Mouse (Mus musculus) cerebellum, postnatal 36 days (tissue): ENCODE results near the gene Hsd17b3.

Experiments
- DNase-seq, 2 experiments: peaks; one replicate each; pipeline ENCODE4 v3.0.0; 2021 to 2022; ENCODE audit warnings: mixed read lengths in 2 of 2

Gene Hsd17b3

DNA sequence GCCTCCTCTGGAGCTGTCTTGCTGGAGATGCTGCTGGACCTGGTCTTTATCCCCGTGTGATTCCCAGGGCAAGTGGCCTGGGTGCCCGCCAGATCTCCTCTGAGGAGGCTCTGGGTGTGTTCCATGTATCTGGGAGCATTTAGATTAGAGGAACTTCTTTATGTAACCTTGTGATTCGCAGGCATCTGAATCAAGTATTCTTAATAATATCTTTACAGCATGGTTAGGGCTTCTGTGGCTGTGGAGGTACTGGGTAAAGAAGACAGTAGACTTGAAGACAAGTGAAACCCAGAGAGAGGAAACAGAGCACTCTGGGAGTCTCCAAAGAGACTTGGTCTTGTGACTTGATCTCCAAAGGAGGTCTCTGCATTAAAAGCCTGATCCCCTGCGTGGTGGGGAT, at the start of gene Hsd17b3:
Gene Hsd17b3 (minus strand): TSS at position 101 of the 400 bp plus-strand sequence.
- DNase-seq = no peak

DNA sequence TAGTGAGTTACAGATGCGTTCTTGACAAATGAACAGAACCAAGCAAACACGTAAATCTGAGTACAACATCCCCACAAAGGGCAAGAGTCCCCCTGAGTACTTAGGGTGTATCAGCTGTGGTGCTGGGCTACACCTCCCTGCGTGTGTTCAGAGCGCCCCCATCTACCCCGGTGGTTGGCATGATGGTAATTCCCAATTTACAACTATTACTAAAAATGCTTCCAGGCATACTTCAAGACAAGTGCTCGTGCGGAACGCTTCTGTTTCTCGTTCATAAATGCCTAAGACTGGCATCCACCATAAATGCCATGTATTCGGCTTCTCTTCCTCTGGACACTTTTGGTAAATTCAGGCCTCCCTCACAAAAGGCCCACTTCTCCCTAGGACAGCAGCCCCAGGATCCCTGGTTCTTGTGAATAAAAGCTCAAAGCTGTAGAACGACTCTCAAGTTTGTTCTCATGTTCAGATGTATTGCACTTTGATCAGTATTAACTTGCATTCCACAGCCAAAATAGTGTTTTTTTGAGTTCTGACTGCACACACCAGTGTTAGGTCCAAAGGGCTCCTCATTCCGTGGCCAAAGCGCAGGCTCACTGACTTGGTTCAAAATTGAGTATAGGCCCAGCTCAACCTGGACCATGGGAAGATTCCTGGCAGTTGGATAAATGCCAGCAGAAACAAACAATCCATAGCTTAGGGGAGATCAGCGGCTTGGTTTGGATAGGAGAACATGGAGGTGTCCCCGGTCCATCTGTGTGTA, 40.8 kb upstream of the Hsd17b3 start:
- peak; percentile 9 to 20 for DNase-seq

DNA sequence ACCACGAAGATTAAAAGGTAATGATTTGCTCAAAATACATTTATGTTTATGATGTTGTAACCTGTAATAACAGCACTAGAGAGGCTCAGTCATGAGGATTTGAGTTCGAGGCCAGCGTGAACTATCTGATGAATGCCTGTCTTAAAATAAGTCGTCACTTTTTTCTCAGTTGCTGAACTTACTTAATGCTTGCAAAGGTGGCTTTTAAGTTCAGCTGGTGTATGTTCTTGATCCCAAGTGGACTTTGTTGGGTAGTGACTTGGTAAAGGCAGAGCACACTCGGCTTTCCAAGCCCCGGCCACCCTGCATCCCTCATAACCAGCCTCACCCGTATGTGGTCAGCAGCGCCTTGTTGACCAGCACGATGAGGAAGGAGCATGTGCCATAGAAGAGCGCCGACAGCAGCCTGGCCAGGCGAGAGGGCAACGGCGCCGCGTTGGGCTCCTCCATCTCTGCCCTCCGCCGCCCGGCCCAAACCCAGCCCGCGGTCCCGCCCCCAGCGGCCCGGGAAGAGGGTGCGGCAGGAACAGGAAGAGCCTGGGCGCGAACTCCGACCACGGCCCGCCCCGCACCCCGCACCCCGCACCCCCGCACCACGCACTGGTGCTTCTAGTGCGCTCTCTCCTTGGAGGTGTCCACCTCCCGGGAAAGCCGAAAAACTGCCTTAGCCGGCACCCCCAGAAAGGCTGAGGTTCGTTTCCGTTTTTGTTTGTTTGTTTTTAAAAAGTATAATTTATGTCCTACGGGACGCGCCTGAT, 40.0 kb upstream of the Hsd17b3 start, which contains the start of gene Slc35d2:
Gene Slc35d2 (minus strand): TSS at position 511 of the 758 bp plus-strand sequence.
- peak; percentile 13 to 23 for DNase-seq

DNA sequence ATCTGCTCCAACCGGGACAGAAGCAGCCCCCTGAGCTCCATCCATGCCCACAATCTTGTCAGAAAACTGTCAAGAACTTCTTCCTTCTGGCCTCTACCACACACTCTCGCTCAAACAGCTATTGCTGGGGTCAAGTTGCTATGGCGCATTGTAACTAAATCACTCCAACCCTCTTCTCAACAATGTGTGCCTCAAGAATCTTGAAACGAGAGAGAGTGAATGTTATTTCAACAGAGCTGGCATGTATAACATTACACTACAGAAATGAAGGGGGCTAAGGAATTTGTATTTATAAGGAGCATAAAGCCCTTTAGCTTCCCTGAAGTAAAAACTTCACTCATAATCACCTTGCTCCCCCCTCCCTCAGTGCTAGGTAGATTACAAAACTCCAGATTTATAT, 37.3 kb upstream of the Hsd17b3 start:
- no peak for DNase-seq

DNA sequence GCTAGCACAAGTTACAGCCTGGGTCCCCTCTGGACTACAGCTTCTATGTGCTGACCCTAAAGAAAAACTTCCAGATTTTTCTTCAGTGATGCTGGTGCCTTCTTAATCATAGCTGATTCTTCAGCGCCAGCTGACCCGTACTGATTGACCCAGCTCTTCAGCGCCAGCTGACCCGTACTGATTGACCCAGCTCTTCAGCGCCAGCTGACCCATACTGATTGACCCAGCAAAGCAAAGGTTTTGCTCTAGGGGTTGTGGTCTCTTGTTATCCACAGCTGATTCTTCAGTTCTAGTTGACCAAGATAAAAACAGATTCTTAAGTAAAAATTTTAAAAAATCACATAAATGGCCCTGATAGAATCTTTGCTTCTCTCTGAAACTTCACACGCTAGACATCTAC, 35.9 kb upstream of the Hsd17b3 start:
- DNase-seq = no peak

DNA sequence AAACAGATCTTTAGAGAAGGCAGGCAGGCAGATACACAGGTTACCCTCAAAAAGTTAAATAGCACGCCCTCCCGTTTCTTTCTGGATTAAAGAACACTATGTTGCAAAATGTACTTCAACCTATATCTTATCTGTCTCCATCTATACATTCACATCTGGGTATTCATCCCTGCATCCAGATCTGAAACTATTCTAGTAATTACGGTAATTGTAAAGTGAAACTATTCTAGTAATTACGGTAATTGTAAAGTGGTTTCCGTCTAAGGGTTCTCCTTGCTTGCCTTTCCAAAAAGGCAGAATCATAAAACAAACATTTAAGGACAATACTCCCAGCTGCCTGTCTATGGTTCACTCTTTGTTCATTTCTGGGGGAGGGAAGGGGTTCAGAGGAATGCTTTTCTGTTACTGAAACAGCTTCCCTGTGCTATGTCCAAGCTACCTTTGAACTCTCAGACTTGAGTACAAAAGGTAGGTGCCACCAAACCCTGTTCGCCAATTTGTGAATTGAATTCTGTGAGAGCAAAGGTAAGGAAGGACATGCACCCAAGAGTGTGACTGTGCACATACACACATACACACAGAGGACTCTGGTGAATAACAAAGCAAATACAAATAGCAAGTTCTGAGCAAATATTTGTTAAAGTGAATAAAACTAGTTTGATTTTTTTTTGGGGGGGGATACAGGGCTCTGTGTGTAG, 34.6 kb upstream of the Hsd17b3 start:
- no peak for DNase-seq

DNA sequence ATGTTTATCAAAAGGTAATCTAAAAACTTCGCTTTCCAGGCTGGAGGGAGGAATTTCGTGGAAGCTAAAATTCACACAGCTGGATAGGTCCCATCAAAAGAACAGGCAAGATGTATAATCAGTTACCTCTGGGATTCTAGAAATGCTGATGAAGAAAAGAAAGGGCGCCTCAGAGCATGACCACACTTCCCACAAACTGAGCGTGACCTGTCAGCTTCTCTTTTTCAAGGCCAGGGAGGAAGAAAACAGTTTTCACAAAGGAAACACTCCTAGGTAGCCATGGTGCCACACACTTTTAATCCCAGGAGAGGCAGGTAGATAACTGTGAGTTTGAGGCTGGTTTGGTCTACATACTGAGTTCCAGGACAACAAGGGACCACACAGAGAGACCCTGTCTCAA, 31.7 kb upstream of the Hsd17b3 start:
- DNase-seq = no peak

DNA sequence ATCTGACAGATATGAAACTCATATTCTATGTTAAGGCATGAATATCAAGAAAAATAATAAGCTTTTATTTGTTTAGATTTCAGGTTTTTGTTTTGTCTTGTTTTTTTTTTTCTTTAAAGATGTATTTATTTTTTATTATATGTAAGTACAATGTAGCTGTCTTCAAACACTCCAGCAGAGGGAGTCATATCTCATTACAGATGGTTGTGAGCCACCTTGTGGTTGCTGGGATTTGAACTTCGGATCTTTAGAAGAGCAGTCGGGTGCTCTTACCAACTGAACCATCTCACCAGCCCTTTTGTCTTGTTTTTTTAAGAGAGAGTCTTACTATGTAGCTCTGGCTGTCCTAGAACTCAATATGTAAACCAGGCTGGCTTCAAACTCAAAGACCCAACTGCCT, 28.4 kb upstream of the Hsd17b3 start:
- DNase-seq = no peak

DNA sequence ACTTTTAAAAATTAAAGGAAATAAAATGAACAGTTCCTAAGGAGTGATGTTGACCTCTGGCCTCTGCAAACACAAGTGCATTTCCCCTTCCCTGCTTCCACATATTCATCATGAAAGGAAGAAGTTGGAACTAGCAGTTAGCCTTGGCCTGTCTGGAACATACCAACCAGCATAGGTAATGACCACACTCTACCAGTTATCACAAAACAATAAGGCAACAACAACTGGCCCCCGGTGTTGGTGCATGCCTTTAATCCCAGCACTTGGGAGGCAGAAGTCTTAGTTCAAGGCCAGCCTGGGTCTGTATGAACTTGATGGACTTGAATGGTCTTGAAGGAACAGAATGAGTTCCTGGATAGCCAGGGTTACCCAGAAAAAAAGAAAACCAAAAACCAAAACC, 21.4 kb upstream of the Hsd17b3 start:
- DNase-seq = no peak

DNA sequence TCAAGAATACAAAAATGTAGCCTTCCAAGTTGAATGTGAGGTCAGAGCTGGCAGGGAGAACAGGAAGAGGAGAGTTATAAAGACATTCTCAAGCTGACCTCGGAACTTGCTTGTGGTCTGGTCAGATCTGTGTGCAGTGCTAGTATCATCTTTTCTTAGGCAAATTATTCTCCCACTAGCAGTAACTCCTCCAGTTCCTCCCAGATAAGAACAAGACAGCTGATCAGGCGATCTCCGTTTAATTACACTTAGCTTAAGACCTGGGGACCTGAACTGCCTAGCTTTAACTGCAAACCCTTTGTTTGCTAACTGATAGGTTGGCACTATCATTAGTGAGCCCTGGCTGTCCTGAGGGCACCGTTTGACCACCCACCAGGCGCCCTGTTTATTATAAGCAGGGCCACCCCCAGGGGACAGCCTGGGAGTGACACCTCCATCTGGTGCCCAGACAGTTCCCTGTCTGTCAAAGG, 19.4 kb upstream of the Hsd17b3 start:
- peak; percentile 7 to 20 for DNase-seq

DNA sequence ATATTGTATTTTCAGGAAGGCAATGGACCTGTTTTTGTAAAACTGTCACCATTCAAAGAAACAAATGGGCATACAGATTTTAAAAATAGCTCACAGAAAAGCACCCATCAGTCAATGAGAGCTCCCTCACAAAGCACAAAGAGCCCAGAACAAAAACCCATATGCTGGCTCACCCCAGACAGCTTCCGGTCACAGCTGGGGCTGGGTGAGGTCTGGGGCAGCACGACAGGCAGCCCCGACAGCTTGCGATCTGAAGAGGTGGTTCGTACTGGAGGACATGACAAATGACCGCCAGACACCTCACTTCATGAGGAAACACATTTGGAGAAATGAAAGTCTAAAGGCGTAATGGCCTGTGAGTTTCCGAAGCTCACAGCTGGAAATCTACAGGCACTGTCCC, 18.5 kb upstream of the Hsd17b3 start:
- no peak for DNase-seq

DNA sequence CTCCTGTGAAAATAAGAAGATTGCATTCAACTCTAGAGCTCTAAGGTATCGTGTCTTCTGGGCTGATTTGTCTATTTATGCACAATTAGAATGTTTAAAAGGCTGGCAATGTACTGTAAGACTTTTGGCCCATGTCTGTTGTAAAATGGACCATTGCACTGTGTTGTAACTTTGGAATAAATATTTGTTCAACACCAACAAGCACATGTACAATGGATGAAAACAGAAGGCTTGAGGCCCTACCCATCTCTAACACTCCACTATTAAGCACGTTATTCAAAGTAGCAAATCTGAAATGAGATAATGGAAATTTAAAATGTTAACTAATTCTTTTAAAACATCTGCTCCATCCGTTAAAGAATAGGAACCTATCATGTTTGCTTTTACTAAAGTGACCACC, 18.1 kb upstream of the Hsd17b3 start:
- DNase-seq = no peak

DNA sequence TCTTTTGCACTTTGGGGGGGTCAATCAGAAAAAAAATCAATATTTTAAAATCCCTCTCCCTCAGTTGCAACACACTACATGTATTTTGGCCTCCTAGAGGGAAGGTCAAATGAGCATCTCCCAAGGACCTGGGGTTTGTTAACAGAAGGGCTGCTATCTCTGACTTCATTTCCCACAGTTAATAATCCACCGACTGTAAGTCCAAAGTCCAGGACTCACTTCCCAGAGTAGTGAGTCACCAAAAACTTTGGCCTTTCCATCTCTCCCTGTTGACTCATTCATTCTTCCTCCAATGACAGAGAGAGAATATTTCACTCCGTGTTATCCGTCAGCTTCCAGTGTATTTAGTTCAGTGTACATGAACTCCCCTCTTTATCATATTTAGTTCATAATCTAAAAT, 16.7 kb upstream of the Hsd17b3 start:
- DNase-seq = no peak

DNA sequence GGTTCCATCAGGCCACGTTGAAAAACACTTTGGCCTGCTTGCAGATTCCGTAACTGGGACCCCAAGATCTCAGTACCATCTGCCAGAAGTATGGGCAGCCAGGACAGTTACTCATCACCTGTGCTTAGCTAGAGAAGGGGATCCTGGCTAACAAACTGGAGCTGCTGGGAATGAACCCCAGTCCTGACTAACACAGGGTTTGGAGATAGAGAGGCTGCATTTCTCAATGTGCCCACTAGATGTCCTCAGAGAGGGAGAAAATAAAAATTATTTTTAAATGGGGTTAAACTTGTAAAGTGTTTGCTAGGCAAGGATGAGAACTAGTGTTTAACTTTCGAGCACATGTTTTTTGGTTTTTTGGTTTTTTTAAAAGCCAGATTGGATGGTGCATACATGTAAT, 11.2 kb upstream of the Hsd17b3 start:
- DNase-seq = peak; percentile 5 to 33

DNA sequence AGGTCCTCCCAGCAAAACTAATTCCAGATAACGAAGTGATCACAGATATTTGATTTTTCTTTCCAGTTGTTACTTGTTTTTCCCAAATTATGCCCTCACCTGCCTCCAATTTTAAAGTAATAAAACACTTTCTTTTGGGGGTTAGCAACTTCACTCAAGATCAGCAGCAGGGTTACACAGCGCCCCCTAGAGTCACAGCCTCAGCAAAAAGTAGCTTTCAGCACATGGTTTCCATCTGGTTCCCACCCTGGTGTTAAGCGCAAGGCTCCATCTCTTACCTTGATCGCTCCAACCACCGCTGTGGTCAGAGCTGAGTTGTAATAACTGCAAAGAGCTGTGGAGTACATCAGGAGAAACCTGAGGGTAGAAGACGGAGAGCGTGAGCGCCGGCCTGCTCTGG, 10.0 kb upstream of the Hsd17b3 start:
- DNase-seq = peak; percentile 7 to 9

DNA sequence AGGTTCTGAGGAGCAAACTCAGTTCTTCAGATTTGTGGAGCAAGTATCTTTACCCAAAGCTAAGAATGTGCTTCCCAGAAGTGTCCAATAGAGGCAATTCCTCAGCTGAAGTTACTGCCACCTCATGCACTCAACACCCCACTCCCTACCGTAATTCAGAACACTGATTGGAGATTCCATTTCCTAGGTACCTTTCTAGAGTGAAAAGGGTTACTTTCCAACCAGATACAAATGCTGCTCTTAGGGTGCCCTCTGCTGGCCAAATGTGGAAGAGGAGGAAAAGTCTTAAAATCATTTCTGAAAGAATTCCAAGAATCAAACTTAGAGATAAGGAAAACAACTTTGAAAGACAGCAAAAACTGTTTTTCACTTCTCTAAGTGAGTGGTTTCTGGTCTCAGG, 4.3 kb upstream of the Hsd17b3 start:
- DNase-seq = peak; percentile 61 to 70

DNA sequence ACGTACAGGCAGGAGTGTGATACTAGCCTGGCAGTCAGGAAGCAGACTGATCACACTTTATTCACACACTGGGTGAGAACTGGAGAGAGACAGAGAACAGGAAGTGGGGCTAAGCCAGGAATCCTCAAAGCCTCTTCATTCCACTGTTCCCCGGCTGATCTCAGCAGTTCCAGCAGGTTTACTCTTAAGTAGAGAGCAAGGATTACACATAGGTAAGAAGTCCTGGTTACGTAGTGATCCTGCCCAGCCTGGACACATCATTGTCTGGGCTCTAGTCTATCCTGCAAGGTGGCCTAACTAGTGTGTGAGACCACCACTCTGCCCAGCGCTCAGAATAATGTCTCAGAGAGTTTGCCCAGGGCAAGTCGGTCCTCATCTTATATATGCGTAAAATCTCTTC, 3.7 kb upstream of the Hsd17b3 start:
- DNase-seq = no peak

DNA sequence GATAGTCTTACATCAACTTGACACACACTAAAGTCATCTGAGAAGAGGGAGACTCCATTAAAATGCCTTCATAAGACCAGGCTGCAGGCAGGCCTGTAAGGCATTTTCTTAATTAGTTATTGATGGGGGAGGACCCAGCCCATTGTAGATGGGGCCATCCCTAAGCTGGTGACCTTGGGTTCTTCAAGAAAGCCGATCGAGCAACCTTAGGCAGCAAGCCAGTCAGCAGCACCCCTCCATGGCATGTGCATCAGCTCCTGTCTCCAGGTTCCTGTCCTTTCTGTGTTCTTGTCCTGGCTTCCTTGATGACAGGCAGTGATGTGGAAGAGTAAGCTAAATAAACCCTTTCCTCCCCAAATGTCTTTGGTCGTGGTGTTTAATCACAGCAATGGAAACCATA, 3.1 kb upstream of the Hsd17b3 start:
- no peak for DNase-seq

DNA sequence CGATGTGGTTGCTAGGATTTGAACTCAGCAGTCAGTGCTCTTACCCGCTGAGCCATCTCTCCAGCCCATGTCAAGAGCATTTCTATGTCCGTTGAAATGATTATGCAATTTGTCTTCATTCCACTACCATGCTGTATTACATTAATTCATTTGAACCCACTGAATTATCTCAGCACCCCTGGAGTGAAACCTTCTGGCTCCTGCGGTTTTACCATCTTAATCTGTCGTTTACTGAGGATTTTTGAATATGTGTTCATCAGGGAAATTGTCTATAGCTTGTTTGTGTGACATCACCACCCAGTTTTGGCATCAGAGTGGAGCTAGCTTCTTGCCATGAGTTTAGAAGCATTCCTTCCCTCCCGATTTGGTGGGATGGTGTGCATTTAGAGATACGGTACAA, 2.0 kb upstream of the Hsd17b3 start:
- DNase-seq = no peak

DNA sequence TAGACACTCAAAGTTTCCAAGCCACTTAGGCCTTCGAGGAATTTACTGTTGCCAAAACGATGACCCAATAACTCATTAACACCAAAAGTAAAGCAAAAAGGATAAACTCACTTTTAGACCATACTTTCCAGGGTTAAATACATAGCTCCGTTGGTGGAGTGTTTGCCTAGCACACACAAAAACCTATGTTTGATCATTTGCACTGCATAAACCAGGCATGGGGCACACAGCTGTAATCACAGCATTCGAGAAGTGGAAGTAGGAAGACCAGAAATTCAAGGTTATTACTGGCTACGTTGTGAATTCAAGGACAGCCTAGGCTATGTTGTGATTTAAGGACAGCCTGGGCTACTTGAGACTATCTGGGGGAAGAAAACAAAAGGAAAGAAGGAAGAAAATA, 1.2 kb upstream of the Hsd17b3 start:
- no peak for DNase-seq

DNA sequence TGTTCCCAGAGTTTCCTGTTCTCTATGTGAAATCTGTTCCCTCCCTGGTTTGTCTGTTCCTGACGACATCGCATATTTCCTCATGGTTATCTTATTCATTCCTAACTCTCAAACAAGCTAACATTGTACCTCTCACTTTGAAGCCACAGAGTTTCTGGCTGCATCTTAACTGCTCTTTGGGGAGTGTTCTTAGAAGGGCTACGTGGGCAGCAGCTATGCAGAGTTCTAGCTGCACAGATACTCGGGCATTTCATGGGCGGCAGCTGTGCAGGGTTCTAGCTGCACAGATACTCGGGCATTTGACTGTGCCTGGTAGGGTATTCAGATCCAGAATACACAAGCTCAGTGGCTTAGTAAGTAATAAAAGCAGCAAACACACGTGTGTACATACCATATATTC, 973 bp downstream of the Hsd17b3 start:
- DNase-seq = no peak

DNA sequence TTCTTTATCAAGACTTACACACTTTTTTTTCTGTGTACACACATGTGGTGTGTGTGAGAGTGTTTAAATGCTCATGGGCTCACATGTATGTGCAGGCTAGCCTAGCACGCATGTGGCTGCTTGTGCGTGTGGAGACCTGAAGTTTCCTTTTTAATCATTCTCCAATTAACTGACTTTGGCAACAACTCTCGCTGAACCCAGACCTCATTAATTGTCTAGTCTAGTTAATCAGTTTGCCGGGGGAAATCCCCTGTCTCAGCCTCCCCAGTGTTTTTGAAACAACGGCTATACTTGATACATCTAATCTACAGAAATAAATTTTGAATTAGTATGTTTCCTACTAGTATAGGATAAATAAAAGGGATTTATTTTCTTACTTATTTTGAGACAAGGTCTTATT, 3.0 kb downstream of the Hsd17b3 start:
- no peak for DNase-seq

DNA sequence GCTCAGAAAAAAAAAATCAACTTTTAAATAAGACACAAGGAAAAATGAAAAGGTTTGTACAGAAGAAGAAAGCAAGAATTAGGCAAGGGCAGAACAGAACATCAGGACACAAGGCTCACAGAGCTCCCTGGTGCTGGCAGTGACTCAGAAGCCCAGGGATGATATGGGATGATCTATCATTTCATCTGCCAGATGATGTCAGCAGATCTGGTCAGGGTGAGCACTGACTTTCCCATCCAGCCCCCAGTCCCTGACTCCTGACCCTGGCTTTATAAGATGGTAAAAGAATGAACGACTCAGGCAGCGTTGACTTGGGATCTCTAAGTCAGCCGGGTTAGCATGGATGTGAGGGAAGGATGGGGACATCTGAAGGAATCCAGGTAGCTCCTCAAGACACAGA, 5.7 kb downstream of the Hsd17b3 start:
- no peak for DNase-seq
